8 mouse cellular contexts compared by ENCODE assay signal in genomic region chr5:111416591-111417374, GRCm38 (mm10). TPM values are rescaled to one million over a fixed set of nuclear protein-coding genes. Genes with fewer than 3 reads are reported as not detected.
DNase-seq lines count a peak whose midpoint lies in the region; ATAC-seq and TF ChIP-seq lines count a peak whose summit lies in the region.

Gene Mn1, plus strand, starts transcription at chr5:111417362.

- peak; percentile 93 for DNase-seq in ZHBTc4 (ENCODE audit: low read depth, low spot score)
- DNase-seq in cerebellum, postnatal 4 days (ENCODE audit: low spot score in 2 of 2) = peak; percentile 70 to 90
- DNase-seq in gastrocnemius, adult 2 months = peak; percentile 95
- DNase-seq in left cerebral cortex, adult 11 months (ENCODE audit: low spot score) = peak; percentile 88
- DNase-seq in lung, postnatal 14 days = peak; percentile 88
- DNase-seq in right cerebral cortex, adult 2 months (ENCODE audit: low spot score in 2 of 2) = peak; percentile 86 to 91
- peak; percentile 83 to 90 for DNase-seq in urinary bladder, postnatal 4 days (ENCODE audit: low spot score in 2 of 2)

- under 1% methylated on average over 77 of the region's 88 CpGs for WGBS in hindbrain, embryonic 15.5 days

- H3K9me3 ChIP-seq in hindbrain, embryonic 15.5 days = no peaks in the 10 kb centered on the region

- peaks cover 77% of the 10 kb centered on the region for H3K4me1 ChIP-seq in hindbrain, embryonic 15.5 days (replicated peaks)

- no peaks in the 10 kb centered on the region for H3K27me3 ChIP-seq in hindbrain, embryonic 15.5 days

- peak; percentile 94 for ATAC-seq in hindbrain, embryonic 15.5 days (ENCODE audit: low FRiP score, low read depth)

- H3K27ac ChIP-seq in gastrocnemius, adult 2 months = peak within 1 kb of the TSS; percentile 92
- H3K27ac ChIP-seq in hindbrain, embryonic 15.5 days (replicated peaks) = peak within 1 kb of the TSS; percentile 91

- H3K4me2 ChIP-seq in hindbrain, embryonic 15.5 days = peak within 1 kb of the TSS; percentile 88

- peak within 1 kb of the TSS; percentile 77 for H3K9ac ChIP-seq in hindbrain, embryonic 15.5 days

- peak; percentile 12; the same call in 1 of the 2 replicates for TF ChIP-seq CTCF in gastrocnemius, adult 2 months (IDR thresholded peaks at IDR 0.05)

- peak within 1 kb of the TSS; percentile 98 for H3K4me3 ChIP-seq in gastrocnemius, adult 2 months
- peak within 1 kb of the TSS; percentile 92 for H3K4me3 ChIP-seq in hindbrain, embryonic 15.5 days

- intact Hi-C loops in gastrocnemius, adult 2 months (cut with DNase I) = loop anchor here (5.0 kb wide), 1 partner anchor 386 kb away; no protein-coding TSS in a partner anchor

- H3K36me3 ChIP-seq in hindbrain, embryonic 15.5 days = no peaks in the 10 kb centered on the region

RNA-seq across cellular contexts. Expression of gene Mn1, which starts in this region (rescaled TPM):
- total RNA-seq in gastrocnemius, adult 2 months (2021) = 10 to 100 TPM; 43.9 to 85.9 TPM
- 38.7 and 40.3 TPM in 2 replicates for polyA plus RNA-seq in hindbrain, embryonic 15.5 days (2015; fragmentation: Nextera tagmentation; extraction: Ambion mirVana)

Comparison
In these comparisons a context has a peak if more than half of its experiments do, and no peak if none do; other contexts are left out.
1. Peak in every context shown above with its lines: DNase-seq, ATAC-seq, H3K4me3 ChIP-seq and H3K27ac ChIP-seq.